ENCODE assay signal across 17 mouse cellular contexts in the genomic region with DNA sequence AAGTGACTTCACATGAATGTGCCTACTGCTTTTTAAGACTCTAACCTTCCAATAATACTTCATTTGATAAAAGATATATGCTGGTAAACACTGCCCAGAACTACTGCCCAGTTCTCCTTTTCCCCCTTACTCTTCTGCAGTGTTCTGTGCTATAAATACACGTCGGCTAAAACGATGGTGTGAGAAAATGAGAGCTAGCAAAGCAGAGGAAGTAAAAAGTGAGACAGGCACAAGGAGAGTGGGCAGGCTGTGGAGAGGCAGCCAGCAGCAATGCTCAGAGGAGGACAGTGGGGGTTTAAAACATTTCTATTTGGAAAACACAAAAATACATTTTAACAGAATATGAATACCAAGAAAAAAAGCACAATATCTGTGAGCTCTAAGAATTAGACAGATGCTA. TPM values are rescaled to one million over a fixed set of nuclear protein-coding genes. Genes with fewer than 3 reads are reported as not detected.
DNase-seq lines count a peak whose midpoint lies in the region; ATAC-seq and TF ChIP-seq lines count a peak whose summit lies in the region.
"Had no signal": no experiment of that assay in that cellular context is flagged by ENCODE, and none has a peak within 500 bp of the region (broad histone marks: within the 10 kb centered on the region; RNA-seq: fewer than 3 reads in every experiment).

No protein-coding gene starts in this region.

- H3K36me3 ChIP-seq in heart, embryonic 11.5 days (ENCODE audit: control insufficient read depth, insufficient read depth, low read length) = peaks cover 15% of the 10 kb centered on the region

- intact Hi-C loops in left cerebral cortex, postnatal 4 days (cut with DNase I) = no loop called here

- no peak for ATAC-seq in heart, embryonic 11.5 days (replicated peaks; ENCODE audit: insufficient number of reproducible peaks, low FRiP score, low TSS enrichment)
- ATAC-seq: activated CD4-positive, CD25-positive, alpha-beta regulatory T cell, adult 4 months; forebrain, embryonic 15.5 days had no signal

- H3K4me3 ChIP-seq in heart, embryonic 11.5 days (ENCODE audit: low read depth, low read length) = no peak overlapping the region
- no peak overlapping the region for H3K4me3 ChIP-seq in cortical plate, adult 2 months (ENCODE audit: insufficient read depth, low read length)
- H3K4me3 ChIP-seq: forebrain, embryonic 15.5 days; hindbrain, embryonic 15.5 days; limb, embryonic 12.5 days; liver, embryonic 15.5 days; myocyte had no signal

- no peak for TF ChIP-seq CTCF in cortical plate, adult 2 months (IDR thresholded peaks at IDR 0.05; ENCODE audit: extremely low read depth, insufficient read depth, low read length)

- no peak for DNase-seq in heart, postnatal 4 days
- DNase-seq in left cerebral cortex, adult 18-20 months (ENCODE audit: low spot score in 2 of 2) = peak; percentile 33 to 72
- no peak for DNase-seq in left cerebral cortex, postnatal 4 days
- peak; percentile 25 for DNase-seq in right cerebral cortex, postnatal 14 days
- no peak for DNase-seq in cerebellum, postnatal 36 days
- DNase-seq: cerebellum, adult 18-20 months; gastrocnemius, postnatal 36 days; lung, postnatal 14 days had no signal

- H3K27me3 ChIP-seq in heart, embryonic 11.5 days (ENCODE audit: control insufficient read depth, insufficient read depth, low read length) = no peaks in the 10 kb centered on the region
- H3K27me3 ChIP-seq: forebrain, embryonic 15.5 days; hindbrain, embryonic 15.5 days; limb, embryonic 12.5 days; liver, embryonic 15.5 days had no signal

- 52% methylated on average over 3 of the region's 3 CpGs for WGBS in heart, embryonic 11.5 days (ENCODE audit: insufficient replicate concordance)

- H3K9me3 ChIP-seq in heart, embryonic 11.5 days (replicated peaks; ENCODE audit: control insufficient read depth, low read length) = no peaks in the 10 kb centered on the region
- H3K9me3 ChIP-seq: forebrain, embryonic 15.5 days; hindbrain, embryonic 15.5 days; limb, embryonic 12.5 days; liver, embryonic 15.5 days had no signal

- H3K4me2 ChIP-seq in heart, embryonic 11.5 days = no peak overlapping the region
- H3K4me2 ChIP-seq: forebrain, embryonic 15.5 days; hindbrain, embryonic 15.5 days; limb, embryonic 12.5 days; liver, embryonic 15.5 days; midbrain, embryonic 11.5 days had no signal

- H3K27ac ChIP-seq in heart, embryonic 11.5 days (ENCODE audit: low read depth, low read length) = peak overlapping the region; percentile 57
- H3K27ac ChIP-seq in cortical plate, adult 2 months (ENCODE audit: insufficient read depth, low read length) = no peak overlapping the region
- H3K27ac ChIP-seq: forebrain, embryonic 15.5 days; hindbrain, embryonic 15.5 days; limb, embryonic 12.5 days; liver, embryonic 15.5 days had no signal

- TF ChIP-seq POLR2A in cortical plate, adult 2 months (IDR thresholded peaks at IDR 0.05; ENCODE audit: extremely low read depth, insufficient read depth, low read length) = peak; percentile 37; the same call in 1 of the 2 replicates

- H3K9ac ChIP-seq in heart, embryonic 11.5 days (ENCODE audit: low read depth, low read length) = no peak overlapping the region
- H3K9ac ChIP-seq: forebrain, embryonic 15.5 days; hindbrain, embryonic 15.5 days; limb, embryonic 12.5 days; liver, embryonic 15.5 days had no signal

- H3K4me1 ChIP-seq in heart, embryonic 11.5 days (ENCODE audit: control insufficient read depth, insufficient read depth, low read length) = peaks cover 14% of the 10 kb centered on the region
- peaks cover 18% of the 10 kb centered on the region for H3K4me1 ChIP-seq in cortical plate, adult 2 months (ENCODE audit: control insufficient read depth, insufficient read depth, low read length)
- H3K4me1 ChIP-seq: limb, embryonic 12.5 days had no signal

RNA-seq across cellular contexts. Expression of gene Litaf, which starts 26.6 kb away (rescaled TPM):
- polyA plus RNA-seq in heart, embryonic 11.5 days (2014; fragmentation: Nextera tagmentation; extraction: Ambion mirVana) = 61.6 and 63.8 TPM in 2 replicates
- 10 to 100 TPM; 50.0 to 60.4 TPM for total RNA-seq in heart, postnatal 4 days (2021)
- 10 to 100 TPM; 11.4 to 12.1 TPM for total RNA-seq in left cerebral cortex, adult 18-20 months (2021)
- 10 to 100 TPM; 12.1 to 13.8 TPM for total RNA-seq in left cerebral cortex, postnatal 4 days (2021)
- polyA plus RNA-seq in cortical plate, adult 2 months (2012; rRNA removed) = 37.0 and 45.0 TPM in 2 replicates

RNA-seq across cellular contexts. Expression of gene Snn, which starts 31.8 kb away (rescaled TPM):
- polyA plus RNA-seq in heart, embryonic 11.5 days (2014; fragmentation: Nextera tagmentation; extraction: Ambion mirVana) = 44.7 and 45.8 TPM in 2 replicates
- 10 to 100 TPM; 52.5 to 56.6 TPM for total RNA-seq in heart, postnatal 4 days (2021)
- total RNA-seq in left cerebral cortex, adult 18-20 months (2021) = 100 to 1,000 TPM; 186 to 194 TPM
- 100 to 1,000 TPM; 269 to 310 TPM for total RNA-seq in left cerebral cortex, postnatal 4 days (2021)
- polyA plus RNA-seq in cortical plate, adult 2 months (2012; rRNA removed) = 174 and 183 TPM in 2 replicates

RNA-seq across cellular contexts. Expression of gene Txndc11, which starts 41.9 kb away (rescaled TPM):
- 33.5 and 34.7 TPM in 2 replicates for polyA plus RNA-seq in heart, embryonic 11.5 days (2014; fragmentation: Nextera tagmentation; extraction: Ambion mirVana)
- 10 to 100 TPM; 26.4 to 27.5 TPM for total RNA-seq in heart, postnatal 4 days (2021)
- total RNA-seq in left cerebral cortex, adult 18-20 months (2021) = 10 to 100 TPM; 31.6 to 32.5 TPM
- 10 to 100 TPM; 39.4 to 39.7 TPM for total RNA-seq in left cerebral cortex, postnatal 4 days (2021)
- polyA plus RNA-seq in cortical plate, adult 2 months (2012; rRNA removed) = 24.2 and 25.2 TPM in 2 replicates

Comparison
In these comparisons a context has a peak if more than half of its experiments do, and no peak if none do; other contexts are left out.
1. DNase-seq: peak in left cerebral cortex, adult 18-20 months (2 of 2) and right cerebral cortex, postnatal 14 days (single experiment); none in heart, postnatal 4 days (single experiment), left cerebral cortex, postnatal 4 days (single experiment) and cerebellum, postnatal 36 days (0 of 2).